Mouse (Mus musculus) lung, embryonic 14.5 days (tissue): ENCODE data around the gene Slco4a1. TPM values are rescaled to one million over a fixed set of nuclear protein-coding genes. Genes with fewer than 3 reads are reported as not detected.

Source experiments
- ATAC-seq: fragments of 200-750 bp; cut with Nextera tagmentation; 2 replicates; pipeline ENCODE4 v1.8.0; 2017; ENCODE audit warnings: mild to moderate bottlenecking, moderate TSS enrichment, moderate library complexity; ENCODE audit not compliant: insufficient read depth
- DNase-seq: peaks from one replicate; pipeline ENCODE4 v3.0.0-alpha.2; 2015
- H3K27ac ChIP-seq: fragments of 300-500 bp; sonication (generic); 2 replicates; pipeline ENCODE4 v1.5.1; 2014; ENCODE audit warnings: low read depth, mild to moderate bottlenecking, moderate library complexity
- H3K27me3 ChIP-seq: fragments of 300-500 bp; sonication (generic); 2 replicates; pipeline ENCODE4 v1.6.1; 2014; ENCODE audit warnings: low read length, control low read depth; ENCODE audit not compliant: insufficient read depth
- H3K36me3 ChIP-seq: fragments of 300-500 bp; sonication (generic); 2 replicates; pipeline ENCODE4 v1.6.1; 2014; ENCODE audit warnings: control low read depth; ENCODE audit not compliant: insufficient read depth
- H3K4me1 ChIP-seq: fragments of 300-500 bp; sonication (generic); 2 replicates; pipeline ENCODE4 v1.6.1; 2014; ENCODE audit warnings: antibody characterized with exemption, control low read depth; ENCODE audit not compliant: insufficient read depth
- H3K4me2 ChIP-seq: fragments of 300-500 bp; sonication (generic); 2 replicates; pipeline ENCODE4 v1.6.1; 2014; ENCODE audit warnings: mild to moderate bottlenecking
- H3K4me3 ChIP-seq: fragments of 300-500 bp; sonication (generic); 2 replicates; pipeline ENCODE4 v1.5.1; 2014; ENCODE audit warnings: low read depth, low read length
- H3K9ac ChIP-seq: fragments of 300-500 bp; sonication (generic); 2 replicates; pipeline ENCODE4 v1.6.1; 2014
- H3K9me3 ChIP-seq: fragments of 300-500 bp; sonication (generic); 2 replicates; pipeline ENCODE4 v1.6.1; 2016; ENCODE audit warnings: low read depth, low read length, control low read depth
- CTCF ChIP-seq: IDR thresholded peaks from 2 replicates; pipeline ENCODE4 v1.5.1; 2016; ENCODE audit warnings: antibody characterized with exemption, low read depth
- WGBS: fragments of 180-500 bp; shearing (Covaris S2); extraction: QIAGEN DNeasy Blood & Tissue Kit; methylation state at CpG from one replicate; pipeline ENCODE4 v1.1.7; 2014; 5-methylcytosine and 5-hydroxymethylcytosine counted together
- polyA plus RNA-seq: library from polyadenylated mRNA; unstranded; fragments of >200 nt; fragmentation: Nextera tagmentation; extraction: Ambion mirVana; gene quantifications from 2 replicates; pipeline ENCODE4 v1.2.1, GENCODE M21; 2014

Slco4a1 gene
- polyA plus RNA-seq, 1 experiment from 2014 or later = 0.47 TPM

DNA sequence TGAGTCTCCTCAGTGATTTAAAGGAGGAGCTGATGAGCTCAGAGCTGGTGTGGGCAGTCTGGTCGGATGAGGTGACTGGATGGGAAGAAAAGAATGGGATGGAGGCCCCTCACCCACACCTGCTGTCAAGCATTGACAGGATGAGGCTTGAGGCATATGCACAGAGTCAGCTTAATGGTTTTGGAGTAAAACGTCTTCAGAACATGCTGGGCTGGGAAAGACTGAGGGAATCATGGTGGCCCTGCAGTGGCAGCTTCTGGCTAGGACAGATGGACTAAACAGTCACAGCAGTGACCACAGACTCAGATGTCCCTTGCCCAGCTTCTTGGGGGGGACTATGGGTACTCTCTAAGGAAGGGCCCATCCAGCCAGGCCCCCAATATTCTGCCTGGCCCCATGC lies 30.9 kb upstream of the Slco4a1 start:
- no peak overlapping the region for H3K4me3 ChIP-seq
- no peak overlapping the region for H3K4me2 ChIP-seq
- ATAC-seq (no peak), DNase-seq (no peak)
- TF ChIP-seq CTCF = no peak
- H3K4me1 ChIP-seq = no peaks in the 10 kb centered on the region
- no peaks in the 10 kb centered on the region for H3K36me3 ChIP-seq
- H3K27ac ChIP-seq = no peak overlapping the region
- 36% methylated on average over 2 of the region's 2 CpGs for WGBS
- no peaks in the 10 kb centered on the region for H3K27me3 ChIP-seq
- H3K9me3 ChIP-seq = no peaks in the 10 kb centered on the region
- no peak overlapping the region for H3K9ac ChIP-seq

DNA sequence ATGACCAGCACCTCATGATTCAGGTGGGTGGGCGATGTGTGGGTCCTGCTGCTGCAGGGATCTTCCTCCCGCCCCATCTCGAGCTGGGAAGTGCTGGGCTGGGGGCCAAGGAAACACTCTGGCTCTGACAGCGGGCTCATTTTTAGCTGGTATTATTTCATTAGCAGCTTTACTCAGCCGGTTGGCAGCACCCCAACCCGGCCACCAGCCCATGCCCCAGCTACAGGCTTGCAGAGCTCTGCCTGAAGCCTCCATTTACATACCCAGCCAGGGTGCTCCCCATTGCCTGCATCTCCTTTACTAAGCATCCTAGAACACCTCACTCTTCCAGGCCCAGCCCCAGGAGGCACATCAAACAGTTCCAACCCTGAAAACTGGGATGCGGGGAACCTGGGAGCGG lies 29.0 kb upstream of the Slco4a1 start:
- Histone ChIP-seq H3K9ac (no peak overlapping the region), H3K4me2 (no peak overlapping the region), H3K27ac (no peak overlapping the region), H3K27me3 (no peaks in the 10 kb centered on the region), H3K4me1 (no peaks in the 10 kb centered on the region), H3K4me3 (no peak overlapping the region), H3K36me3 (no peaks in the 10 kb centered on the region), H3K9me3 (no peaks in the 10 kb centered on the region)
- ATAC-seq (no peak), DNase-seq (peak; percentile 8)
- no peak for TF ChIP-seq CTCF
- 63% methylated on average over 8 of the region's 8 CpGs for WGBS

DNA sequence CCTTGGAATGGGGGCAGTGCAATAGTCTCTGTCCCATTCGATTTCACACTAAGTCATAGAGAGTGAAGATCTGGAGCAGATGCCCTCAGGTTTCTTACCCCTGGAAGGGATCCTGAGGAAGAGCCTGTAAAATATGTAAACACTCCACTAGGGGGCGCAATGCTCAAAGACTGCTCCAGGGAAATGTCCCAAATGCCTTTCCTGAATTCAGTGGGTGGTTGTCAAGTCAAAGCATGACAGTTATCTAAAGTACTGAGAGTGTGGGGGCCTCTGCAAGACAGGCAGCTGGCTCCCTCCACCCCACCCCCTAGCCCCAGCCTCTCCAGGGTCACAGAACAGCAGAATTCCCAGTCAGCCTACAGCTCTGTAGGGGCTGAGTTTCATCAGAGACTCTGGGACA lies 27.7 kb upstream of the Slco4a1 start:
- no peak overlapping the region for H3K9ac ChIP-seq
- peak; percentile 63 for DNase-seq
- no peak overlapping the region for H3K27ac ChIP-seq
- ATAC-seq = no peak
- no peaks in the 10 kb centered on the region for H3K4me1 ChIP-seq
- no peak overlapping the region for H3K4me3 ChIP-seq
- TF ChIP-seq CTCF = peak; percentile 66
- H3K4me2 ChIP-seq = no peak overlapping the region
- no peaks in the 10 kb centered on the region for H3K9me3 ChIP-seq
- 31% methylated on average over 2 of the region's 2 CpGs for WGBS
- no peaks in the 10 kb centered on the region for H3K36me3 ChIP-seq
- H3K27me3 ChIP-seq = no peaks in the 10 kb centered on the region

DNA sequence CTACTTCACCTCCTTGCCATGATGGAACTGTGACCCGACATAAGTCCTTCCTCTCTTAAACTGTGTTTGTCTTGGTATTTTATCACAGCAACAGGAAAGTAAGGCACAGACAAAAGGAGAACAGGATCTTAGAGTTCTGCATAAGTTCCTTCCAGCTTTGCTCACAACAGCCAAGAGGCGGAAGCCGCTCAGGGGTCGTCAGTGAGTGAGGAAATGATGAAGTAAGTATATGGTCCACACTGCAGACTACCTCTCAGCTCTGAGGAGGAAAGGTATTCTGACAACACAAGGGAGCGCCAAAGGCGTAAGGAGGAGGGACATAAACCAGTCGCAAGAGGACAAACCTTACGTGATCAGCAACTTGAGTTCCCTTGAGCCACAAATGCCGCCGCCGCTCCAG lies 25.4 kb upstream of the Slco4a1 start:
- TF ChIP-seq CTCF = no peak
- Histone ChIP-seq H3K27ac (no peak overlapping the region), H3K9me3 (no peaks in the 10 kb centered on the region), H3K4me1 (no peaks in the 10 kb centered on the region), H3K36me3 (no peaks in the 10 kb centered on the region), H3K9ac (no peak overlapping the region), H3K4me2 (no peak overlapping the region), H3K4me3 (no peak overlapping the region), H3K27me3 (no peaks in the 10 kb centered on the region)
- WGBS = 75% methylated on average over 11 of the region's 11 CpGs
- DNase-seq = no peak
- ATAC-seq = no peak

DNA sequence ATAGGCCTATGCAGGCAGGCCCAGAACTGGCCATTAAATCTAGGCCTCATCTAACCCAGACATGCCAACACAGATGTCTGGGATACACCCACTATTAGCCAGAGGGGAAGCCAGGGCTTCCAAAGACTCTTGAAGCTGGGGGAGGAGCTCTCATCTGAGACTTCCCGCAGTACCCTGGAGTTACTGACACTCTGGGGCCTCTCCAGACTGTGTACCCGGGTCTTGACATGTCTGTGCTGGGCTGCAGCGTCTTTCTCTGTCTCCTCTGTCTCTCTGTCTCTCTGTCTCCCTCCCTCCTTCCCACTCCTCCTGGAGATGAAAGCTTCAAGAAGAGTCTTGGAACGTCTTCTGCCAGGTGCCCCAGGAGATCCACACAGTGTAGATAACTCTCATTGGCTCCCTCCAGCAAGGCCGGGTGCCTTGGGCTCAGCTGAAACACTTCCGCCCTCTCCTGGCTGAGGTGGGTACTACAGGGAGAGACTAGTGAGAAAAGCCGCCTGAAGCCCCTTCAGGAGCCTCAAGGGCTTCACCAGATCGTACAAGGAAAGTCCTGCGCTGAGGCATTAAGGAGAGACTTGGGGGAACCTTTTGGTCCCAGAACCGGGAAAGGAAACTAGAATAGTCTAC lies 23.9 kb upstream of the Slco4a1 start:
- Histone ChIP-seq H3K4me1 (no peaks in the 10 kb centered on the region), H3K4me3 (no peak overlapping the region), H3K9ac (no peak overlapping the region), H3K9me3 (no peaks in the 10 kb centered on the region), H3K27me3 (no peaks in the 10 kb centered on the region), H3K36me3 (no peaks in the 10 kb centered on the region), H3K27ac (no peak overlapping the region), H3K4me2 (no peak overlapping the region)
- DNase-seq (peak; percentile 93), ATAC-seq (peak; percentile 47; the same call in 1 of the 2 replicates)
- WGBS = 15% methylated on average over 10 of the region's 10 CpGs
- TF ChIP-seq CTCF = peak; percentile 92

DNA sequence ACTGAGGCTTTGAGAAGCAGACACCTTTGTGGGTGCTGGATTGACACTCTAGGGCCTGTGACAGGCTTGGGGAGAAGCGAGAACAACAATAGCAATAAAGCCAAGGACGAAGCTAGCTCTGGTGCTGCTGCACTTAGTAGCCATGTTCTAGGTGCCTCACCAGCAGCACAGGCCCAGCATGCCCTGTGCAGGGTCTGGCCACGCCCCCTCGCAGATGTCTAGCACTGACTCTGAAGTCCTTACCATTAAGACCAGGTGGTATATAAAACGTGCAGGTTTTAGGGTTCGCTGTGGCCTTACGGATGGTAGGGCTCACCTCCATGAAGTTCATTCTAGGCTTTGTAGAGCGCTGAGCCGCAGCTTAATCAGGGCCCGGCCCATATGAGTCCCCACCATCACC lies 23.3 kb upstream of the Slco4a1 start:
- Histone ChIP-seq H3K27ac (no peak overlapping the region), H3K4me3 (no peak overlapping the region), H3K9me3 (no peaks in the 10 kb centered on the region), H3K4me2 (no peak overlapping the region), H3K4me1 (no peaks in the 10 kb centered on the region), H3K9ac (no peak overlapping the region), H3K36me3 (no peaks in the 10 kb centered on the region), H3K27me3 (no peaks in the 10 kb centered on the region)
- DNase-seq (no peak), ATAC-seq (no peak)
- TF ChIP-seq CTCF = no peak
- 64% methylated on average over 10 of the region's 10 CpGs for WGBS

DNA sequence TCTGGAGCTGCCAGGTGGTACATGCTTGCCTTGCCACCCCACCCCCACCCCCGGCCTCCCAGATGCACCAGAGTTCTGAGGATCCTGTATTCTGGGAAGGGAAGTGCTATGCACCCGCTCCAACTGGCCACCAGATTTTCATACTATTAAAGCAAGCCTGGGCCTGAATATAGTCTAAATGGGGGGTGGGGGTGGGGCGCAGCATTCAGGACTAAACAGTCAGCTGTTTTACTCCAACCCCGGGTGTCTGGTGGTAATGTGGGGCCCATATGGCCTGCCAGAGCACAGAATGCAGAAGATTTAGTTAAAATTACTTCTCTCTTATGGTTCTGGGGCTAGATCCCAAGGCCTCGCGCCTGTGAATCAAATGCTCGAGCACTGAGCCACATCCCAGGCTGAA lies 22.7 kb upstream of the Slco4a1 start:
- Histone ChIP-seq H3K4me3 (no peak overlapping the region), H3K27me3 (no peaks in the 10 kb centered on the region), H3K9me3 (no peaks in the 10 kb centered on the region), H3K36me3 (no peaks in the 10 kb centered on the region), H3K4me2 (no peak overlapping the region), H3K4me1 (no peaks in the 10 kb centered on the region), H3K27ac (no peak overlapping the region), H3K9ac (no peak overlapping the region)
- no peak for ATAC-seq
- no peak for DNase-seq
- no peak for TF ChIP-seq CTCF
- WGBS = 73% methylated on average over 7 of the region's 7 CpGs
